Mouse (Mus musculus) left cerebral cortex, adult 2 months (tissue): Measurements from ENCODE around the gene AC153137.1. TPM values are rescaled to one million over a fixed set of nuclear protein-coding genes. Genes with fewer than 3 reads are reported as not detected.
"Not testable (repeated sequence)": the region's sequence is repeated elsewhere in the genome, so short reads cannot be mapped to it uniquely, and the experiment has no call there.

Experiments
- DNase-seq, 2 experiments: peaks; one replicate each; pipeline ENCODE4 v3.0.0; 2021 to 2022; ENCODE audit warnings: low spot score in 2 of 2, mixed read lengths in 1 of 2; ENCODE audit errors: extremely low spot score in 1 of 2
- H3K27ac ChIP-seq: fragments of 200-600 bp; 2 replicates; pipeline ENCODE4 v1.8.1; 2022
- H3K4me3 ChIP-seq: fragments of 200-600 bp; 2 replicates; pipeline ENCODE4 v1.8.1; 2022
- CTCF ChIP-seq: fragments of 200-600 bp; IDR thresholded peaks from 2 replicates; pipeline ENCODE4 v1.8.1; 2022; ENCODE audit warnings: antibody characterized with exemption, mild to moderate bottlenecking, moderate library complexity
- intact Hi-C: fragments of 180-260 bp; cut with DNase I; formaldehyde crosslinking; loops from one replicate; pipeline ENCODE4 v1.15.1; 2025
- long read RNA-seq, 2 experiments: library from polyadenylated mRNA; stranded (forward); transcript quantifications; one replicate each; pipeline ENCODE4 v2.0.0; 2021; ENCODE audit warnings: borderline mapping rate in 2 of 2
- total RNA-seq, 2 experiments: library from RNA; stranded (reverse); gene quantifications; 2 replicates each; pipeline ENCODE4 v1.2.3; 2021

AC153137.1 gene
- not detected for total RNA-seq
- long read RNA-seq, experiment 1 = 0 reads
- long read RNA-seq, experiment 2 = 0 reads

DNA sequence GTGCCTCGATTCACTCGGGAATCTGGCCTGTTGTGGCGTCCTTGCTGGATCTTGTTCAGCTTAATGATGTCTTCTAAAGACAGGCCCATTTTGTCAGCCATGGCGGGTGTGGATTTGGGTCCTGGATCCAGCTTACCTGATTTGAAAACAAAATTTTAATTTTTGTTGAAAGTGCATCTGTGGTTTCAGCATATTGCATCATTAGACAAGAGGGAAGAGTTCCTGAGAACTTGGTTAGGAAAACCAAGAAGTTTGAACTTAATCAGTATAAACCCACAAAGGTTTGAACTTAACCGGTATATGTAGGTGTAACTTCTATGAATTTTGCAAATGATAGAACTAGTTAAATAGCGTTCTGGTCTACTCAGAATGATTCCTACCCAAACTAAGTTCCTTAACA, at the start of gene AC153137.1:
AC153137.1 (minus strand) TSS at position 101 of the 400 bp plus-strand sequence.
- DNase-seq, H3K27ac ChIP-seq, intact Hi-C loops, H3K4me3 ChIP-seq: not testable (repeated sequence)

GRCm38 (mm10) chr1:31023173-31023572, 45.4 kb upstream of the AC153137.1 start:
- H3K27ac ChIP-seq = no peak overlapping the region
- DNase-seq = no peak
- H3K4me3 ChIP-seq = no peak overlapping the region
- no peak for TF ChIP-seq CTCF
- intact Hi-C loops = no loop called here

DNA sequence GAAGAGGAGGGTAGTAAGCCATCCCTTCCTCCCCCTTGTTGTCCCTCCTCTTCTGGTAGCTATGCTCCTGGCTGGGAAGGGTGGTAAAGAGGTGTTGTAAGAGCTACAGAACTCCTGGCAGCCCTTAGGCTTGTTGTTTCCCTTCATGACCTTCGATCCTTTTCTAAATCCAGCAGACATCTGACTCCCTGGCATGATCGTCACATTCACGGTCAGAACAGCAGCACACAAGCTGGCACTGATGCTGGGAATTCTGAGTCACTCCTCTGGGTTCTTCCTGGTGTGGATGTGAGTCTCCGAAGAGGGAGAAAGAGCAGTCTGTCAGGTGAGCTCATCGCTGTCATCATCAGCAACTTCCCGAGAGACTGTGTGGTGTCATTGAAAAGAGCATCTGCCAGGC, 41.5 kb upstream of the AC153137.1 start:
- Histone ChIP-seq H3K27ac (no peak overlapping the region), H3K4me3 (no peak overlapping the region)
- intact Hi-C loops = no loop called here
- DNase-seq = no peak
- no peak for TF ChIP-seq CTCF

GRCm38 (mm10) chr1:31017377-31017776, 39.6 kb upstream of the AC153137.1 start:
- TF ChIP-seq CTCF = no peak
- intact Hi-C loops = no loop called here
- DNase-seq = no peak
- Histone ChIP-seq H3K27ac (no peak overlapping the region), H3K4me3 (no peak overlapping the region)

DNA sequence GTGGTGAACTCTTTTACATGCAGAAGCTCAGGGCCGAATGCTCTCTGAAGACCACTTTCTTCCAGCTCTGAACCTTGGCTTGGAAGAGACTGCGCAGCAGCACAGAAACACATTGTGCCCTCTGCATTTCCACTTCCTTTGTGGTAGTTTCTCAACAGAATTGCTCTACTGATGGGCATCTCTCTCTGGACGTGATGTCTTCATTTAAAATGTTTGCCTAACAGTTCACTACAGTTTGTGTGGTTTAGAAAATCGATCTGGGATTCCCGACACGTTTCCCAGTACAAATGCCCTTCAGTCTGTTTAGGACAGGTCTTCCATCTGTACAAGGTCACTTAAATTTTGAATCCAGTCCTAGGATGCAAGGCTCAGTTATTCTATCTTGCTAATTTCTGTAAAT, 38.3 kb upstream of the AC153137.1 start:
- Histone ChIP-seq H3K4me3 (no peak overlapping the region), H3K27ac (no peak overlapping the region)
- intact Hi-C loops = no loop called here
- no peak for TF ChIP-seq CTCF
- no peak for DNase-seq

DNA sequence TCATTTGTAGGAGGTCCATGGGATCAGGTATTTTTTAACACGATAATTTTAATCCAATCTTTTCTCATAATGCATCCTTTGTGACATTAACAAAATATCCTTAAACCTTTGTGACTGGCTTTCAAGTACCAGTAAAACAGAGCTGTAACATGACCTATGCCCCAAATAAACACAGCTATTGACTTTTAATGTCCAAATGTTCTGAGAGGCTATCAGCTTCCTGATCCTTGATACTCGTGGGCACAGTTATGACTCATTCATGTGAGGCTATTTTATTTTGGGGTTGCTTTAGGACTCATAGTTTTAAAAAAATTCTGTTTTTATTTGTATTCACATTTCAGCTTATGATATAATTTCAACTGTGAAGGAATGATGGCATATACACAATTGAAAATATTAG, 37.5 kb upstream of the AC153137.1 start:
- Histone ChIP-seq H3K27ac (no peak overlapping the region), H3K4me3 (no peak overlapping the region)
- DNase-seq = no peak
- intact Hi-C loops = no loop called here
- TF ChIP-seq CTCF = no peak

DNA sequence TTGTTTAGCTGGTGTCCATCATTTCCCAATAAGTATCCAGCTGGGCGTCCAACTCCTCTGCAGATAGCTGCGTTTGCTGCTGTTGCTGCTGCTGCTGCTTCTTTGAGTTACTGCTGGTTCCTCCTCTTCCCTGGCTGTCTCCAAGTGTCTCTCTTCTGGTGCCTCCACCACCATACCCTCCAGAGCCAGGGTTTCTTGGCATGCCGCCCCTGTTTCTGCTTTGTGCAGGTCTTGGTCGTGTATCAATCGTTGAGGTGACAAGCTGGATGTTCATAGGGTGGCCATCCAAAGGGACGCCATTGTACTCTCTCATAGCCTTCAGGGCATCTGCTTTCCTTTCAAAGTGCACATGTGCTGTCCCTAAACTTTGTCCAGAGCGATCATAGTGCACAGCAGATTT, 529 bp downstream of the AC153137.1 start:
- DNase-seq, intact Hi-C loops: not testable (repeated sequence)

DNA sequence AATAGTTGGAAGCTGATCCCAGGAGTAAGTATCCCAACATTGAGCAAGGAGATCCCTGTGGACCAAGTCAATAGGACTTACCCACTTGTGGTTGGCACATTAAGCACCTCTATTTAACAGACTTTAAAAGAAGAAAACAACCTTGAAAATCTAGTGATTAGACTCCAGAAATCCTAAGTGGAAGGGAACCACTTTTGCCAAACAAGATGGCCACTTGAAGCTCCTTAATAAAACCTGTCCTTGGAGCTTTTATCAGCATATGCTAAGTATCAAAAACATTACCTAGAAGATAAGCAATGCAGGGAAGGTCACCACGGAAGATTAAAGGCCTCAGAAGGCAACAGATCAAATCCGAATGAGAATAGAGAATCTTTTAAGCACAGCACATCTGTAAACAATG, 26.0 kb downstream of the AC153137.1 start:
- intact Hi-C loops = no loop called here
- Histone ChIP-seq H3K27ac (no peak overlapping the region), H3K4me3 (no peak overlapping the region)
- TF ChIP-seq CTCF = no peak
- no peak for DNase-seq

More for the DNA sequence above, 529 bp downstream of the AC153137.1 start:
- not testable (repeated sequence) for H3K4me3 ChIP-seq, H3K27ac ChIP-seq

- DNase-seq = no peak
- Histone ChIP-seq H3K27ac (peak overlapping the region; percentile 96), H3K4me3 (peak overlapping the region; percentile 71)
- intact Hi-C loops = no loop called here
- TF ChIP-seq CTCF = no peak
Measured at GRCm38 (mm10) chr1:30950456-30950835, 27.3 kb downstream of the AC153137.1 start.

GRCm38 (mm10) chr1:30949710-30950455, 27.9 kb downstream of the AC153137.1 start:
- DNase-seq = peak; percentile 96 to 97
- Histone ChIP-seq H3K27ac (peak overlapping the region; percentile 96), H3K4me3 (peak overlapping the region; percentile 71)
- intact Hi-C loops = loop anchor here (1.0 to 10.0 kb wide), 5 partner anchors 76 to 205 kb away; no protein-coding TSS in a partner anchor
- no peak; the same call in none of the 2 replicates for TF ChIP-seq CTCF

DNA sequence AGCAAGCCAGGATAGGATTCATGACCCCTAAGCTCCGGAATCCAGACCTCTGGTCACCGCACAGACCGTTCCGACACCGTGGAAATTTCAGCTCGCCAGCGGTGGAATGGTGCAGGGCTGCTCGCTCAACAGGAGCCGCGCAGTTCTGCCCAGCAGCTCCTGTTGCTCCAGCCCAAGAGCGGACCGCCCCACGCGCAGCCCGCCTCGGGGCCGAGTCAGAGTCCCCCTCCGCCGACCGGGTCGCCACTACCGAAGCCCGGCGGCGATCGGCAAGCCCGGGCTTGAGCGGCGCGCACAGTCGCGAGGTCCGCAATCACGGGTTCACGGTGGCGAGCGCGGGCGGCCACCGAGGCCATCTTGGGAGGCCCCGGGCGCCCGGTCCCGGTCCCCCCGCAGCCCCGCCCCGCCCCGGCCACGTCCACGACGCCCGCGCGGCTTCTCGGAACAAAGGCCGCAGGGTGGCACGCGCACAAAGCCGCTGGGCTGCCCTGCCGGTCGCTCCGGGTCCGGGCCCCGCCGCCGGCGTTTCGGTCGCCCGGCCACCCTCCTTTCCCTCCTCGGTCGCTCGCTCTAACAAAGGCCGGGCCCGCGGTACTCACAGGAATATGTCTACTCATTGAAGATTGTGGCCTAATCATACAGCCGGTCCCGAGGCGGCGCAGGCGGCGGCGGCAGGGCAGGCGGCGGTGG, 28.7 kb downstream of the AC153137.1 start:
- no peak for TF ChIP-seq CTCF
- intact Hi-C loops = loop anchor here (1.0 to 10.0 kb wide), 5 partner anchors 75 to 206 kb away; no protein-coding TSS in a partner anchor
- peak overlapping the region; percentile 94 for H3K27ac ChIP-seq
- DNase-seq = peak; percentile 50 to 61
- peak overlapping the region; percentile 71 for H3K4me3 ChIP-seq

DNA sequence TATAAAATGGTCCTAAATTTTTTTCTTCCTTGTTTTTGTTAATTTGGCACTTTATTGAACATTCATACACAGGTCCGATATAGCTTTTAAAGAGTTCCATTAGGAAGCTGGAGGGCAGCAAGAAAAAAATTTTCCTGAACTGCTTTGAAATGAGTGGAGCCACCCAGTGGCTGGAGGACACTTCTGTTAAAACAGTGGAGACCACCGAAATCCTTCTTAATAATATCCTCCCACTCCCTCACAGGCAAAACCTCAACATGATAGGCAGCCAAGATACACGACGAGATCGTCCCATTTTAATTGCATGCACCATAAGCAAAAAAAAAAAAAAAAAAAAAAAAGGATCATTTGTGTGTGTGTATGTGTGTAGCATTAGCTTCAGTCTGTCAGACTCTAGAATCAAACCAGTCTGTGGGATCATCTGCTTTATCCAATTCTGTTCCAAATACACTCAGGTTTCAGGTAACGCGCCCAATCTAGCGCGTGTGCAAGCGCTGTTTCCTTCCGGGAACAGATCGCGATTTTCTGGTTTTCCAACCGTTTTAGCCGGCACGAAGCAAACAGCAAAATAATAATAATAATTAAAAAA, 29.3 kb downstream of the AC153137.1 start:
- no peak for DNase-seq
- TF ChIP-seq CTCF = peak; percentile 56
- intact Hi-C loops = loop anchor here (2.0 to 10.0 kb wide), 4 partner anchors 144 to 206 kb away; no protein-coding TSS in a partner anchor
- Histone ChIP-seq H3K27ac (peak overlapping the region; percentile 94), H3K4me3 (peak overlapping the region; percentile 71)
